Mouse (Mus musculus): ENCODE data around the gene Hint3.
A peak's percentile ranks its signal among the peaks of the same experiment; 100 is the strongest.
"Not testable (repeated sequence)": the region's sequence is repeated elsewhere in the genome, so short reads cannot be mapped to it uniquely, and the experiment has no call there.

The Hint3 gene

GRCm38 (mm10) chr10:30629513-30629912 lies at the start of gene Hint3:
Hint3 (minus strand) TSS chr10:30629632.
- no peak for DNase-seq (ENCODE audit: low spot score in 2 of 2)

GRCm38 (mm10) chr10:30678051-30678450 lies 48.6 kb upstream of the Hint3 start:
- no peak for DNase-seq (ENCODE audit: low spot score in 2 of 2)

GRCm38 (mm10) chr10:30674825-30675224 lies 45.4 kb upstream of the Hint3 start:
- DNase-seq (ENCODE audit: low spot score in 2 of 2) = no peak

- no peak for DNase-seq (ENCODE audit: low spot score in 2 of 2)
These were observed 37.1 kb upstream of the Hint3 start for GRCm38 (mm10) chr10:30666580-30666979.

DNA sequence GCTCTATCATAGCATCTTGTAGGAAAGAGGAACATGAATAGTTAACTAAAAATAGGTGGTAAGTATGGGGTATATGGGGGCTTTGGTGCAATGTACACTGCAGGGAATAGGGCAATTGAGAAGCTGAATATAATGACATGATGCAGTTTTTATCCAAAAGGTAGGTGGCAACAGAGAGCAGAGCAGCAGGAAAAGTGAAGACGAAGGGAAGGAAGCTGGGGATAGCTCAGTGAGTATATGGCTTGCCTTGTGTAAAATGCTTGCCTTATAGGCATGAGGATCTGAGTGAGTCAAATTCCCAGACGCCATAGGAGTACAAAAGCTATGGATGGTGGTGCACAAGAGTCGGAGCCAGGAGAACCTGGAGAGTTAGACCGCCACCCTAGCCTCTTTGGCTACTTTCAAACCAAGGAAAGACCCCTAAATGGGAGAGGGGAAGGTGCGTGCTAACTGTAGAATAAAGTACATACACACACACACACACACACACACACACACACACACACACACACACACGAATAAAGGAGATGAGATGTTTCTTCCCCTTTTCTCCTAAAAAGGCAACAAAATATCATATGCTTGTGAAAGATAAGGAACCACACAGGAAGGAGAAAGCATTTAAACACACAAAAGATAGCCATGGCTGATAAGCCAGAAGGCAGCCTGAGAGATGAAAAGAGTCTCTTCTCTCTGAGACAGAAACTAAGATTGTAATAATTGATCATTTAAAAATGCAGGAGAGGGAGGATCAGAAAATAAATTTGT lies 31.3 kb upstream of the Hint3 start:
- DNase-seq (ENCODE audit: low spot score in 2 of 2) = no peak

- DNase-seq (ENCODE audit: low spot score in 2 of 2) = no peak
These were observed 26.2 kb upstream of the Hint3 start for GRCm38 (mm10) chr10:30655655-30656054.

DNA sequence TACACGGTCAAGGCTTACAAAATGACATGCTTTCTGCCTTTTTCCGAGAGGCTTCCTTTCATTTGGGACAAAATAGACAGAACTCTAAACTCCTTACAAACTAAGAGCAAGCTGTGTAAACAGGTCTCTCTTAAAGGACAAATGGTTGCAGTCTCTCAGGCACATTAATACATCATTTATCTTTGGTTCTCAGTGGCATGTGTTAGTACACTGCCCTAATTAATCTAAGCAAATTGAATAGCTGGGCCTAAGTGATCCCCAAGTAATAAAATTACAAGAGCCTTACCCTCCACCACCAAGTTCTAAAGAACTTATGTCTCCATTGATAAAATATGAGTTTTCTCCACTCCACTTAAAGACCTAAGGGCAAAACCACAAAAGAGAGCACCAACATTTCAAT lies 18.2 kb upstream of the Hint3 start:
- no peak for DNase-seq (ENCODE audit: low spot score in 2 of 2)

DNA sequence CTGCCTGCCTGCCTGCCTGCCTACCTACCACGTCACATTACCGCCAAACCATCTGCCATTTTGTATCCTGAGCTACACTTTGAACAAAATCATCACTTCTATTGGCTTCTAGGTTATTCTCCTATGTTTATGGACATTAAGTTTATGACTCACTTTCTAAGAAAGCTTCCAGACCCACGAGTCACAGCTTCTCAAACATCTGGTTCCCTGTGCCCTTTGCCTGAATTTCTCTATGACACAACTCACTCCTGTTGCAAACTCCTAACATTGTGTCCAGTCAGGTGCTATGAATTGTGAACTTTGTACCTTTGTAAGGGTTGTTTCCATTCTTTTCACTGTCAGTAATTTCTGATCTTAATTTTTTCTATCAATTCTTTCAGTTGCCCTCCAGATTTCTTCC lies 8.8 kb upstream of the Hint3 start:
- DNase-seq (ENCODE audit: low spot score in 2 of 2) = no peak

GRCm38 (mm10) chr10:30636474-30637154 lies 7.2 kb upstream of the Hint3 start:
- not testable (repeated sequence) for DNase-seq (ENCODE audit: low spot score in 2 of 2)

DNA sequence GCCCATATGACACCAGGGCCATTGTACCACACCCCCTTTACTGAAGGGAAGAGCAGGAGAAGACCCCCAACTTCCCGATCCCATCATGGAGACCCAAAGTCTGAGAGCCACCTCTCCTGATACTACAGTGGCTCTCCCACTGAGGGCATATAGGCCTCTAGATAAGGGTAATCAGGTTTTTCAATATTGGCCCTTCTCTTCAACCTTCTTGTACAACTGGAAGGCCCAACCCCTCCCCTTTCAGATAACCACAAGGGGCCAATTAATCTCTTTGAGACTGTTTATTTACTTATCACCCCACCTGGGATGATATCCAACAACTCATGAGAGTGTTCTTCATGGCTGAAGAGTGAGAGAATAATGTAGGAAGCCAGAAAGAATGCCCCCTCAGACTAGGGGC lies 3.3 kb upstream of the Hint3 start:
- DNase-seq (ENCODE audit: low spot score in 2 of 2) = no peak

GRCm38 (mm10) chr10:30629977-30630376 lies 545 bp upstream of the Hint3 start:
- no peak for DNase-seq (ENCODE audit: low spot score in 2 of 2)

- not testable (repeated sequence) for DNase-seq (ENCODE audit: low spot score in 2 of 2)
These were observed 988 bp downstream of the Hint3 start for GRCm38 (mm10) chr10:30628444-30628843.

DNA sequence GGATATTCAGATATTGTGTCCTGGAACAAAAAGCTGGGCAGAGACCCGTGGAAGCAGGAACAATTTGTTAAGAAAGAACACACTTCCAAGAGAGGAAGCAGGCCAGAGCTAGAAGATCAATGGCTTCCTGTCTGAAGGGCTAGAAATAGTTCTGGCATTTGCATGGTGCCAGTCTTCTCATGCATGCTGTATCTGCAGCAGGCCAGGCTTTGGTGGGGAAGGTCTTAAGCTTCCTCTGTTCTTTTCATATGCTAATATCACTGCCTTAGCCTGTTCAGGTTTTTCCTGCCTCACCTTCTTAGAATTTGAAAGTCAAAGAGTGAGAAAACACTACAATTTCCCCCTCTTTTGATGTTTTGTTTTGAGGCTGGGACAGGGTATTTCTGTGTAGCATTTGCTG lies 1.9 kb downstream of the Hint3 start:
- no peak for DNase-seq (ENCODE audit: low spot score in 2 of 2)

- DNase-seq (ENCODE audit: low spot score in 2 of 2) = no peak
These were observed 5.0 kb downstream of the Hint3 start for GRCm38 (mm10) chr10:30624161-30625019.

- no peak for DNase-seq (ENCODE audit: low spot score in 2 of 2)
These were observed 6.5 kb downstream of the Hint3 start for GRCm38 (mm10) chr10:30622928-30623327.

- DNase-seq (ENCODE audit: low spot score in 2 of 2) = no peak
These were observed 10.6 kb downstream of the Hint3 start for GRCm38 (mm10) chr10:30618918-30619210.

DNA sequence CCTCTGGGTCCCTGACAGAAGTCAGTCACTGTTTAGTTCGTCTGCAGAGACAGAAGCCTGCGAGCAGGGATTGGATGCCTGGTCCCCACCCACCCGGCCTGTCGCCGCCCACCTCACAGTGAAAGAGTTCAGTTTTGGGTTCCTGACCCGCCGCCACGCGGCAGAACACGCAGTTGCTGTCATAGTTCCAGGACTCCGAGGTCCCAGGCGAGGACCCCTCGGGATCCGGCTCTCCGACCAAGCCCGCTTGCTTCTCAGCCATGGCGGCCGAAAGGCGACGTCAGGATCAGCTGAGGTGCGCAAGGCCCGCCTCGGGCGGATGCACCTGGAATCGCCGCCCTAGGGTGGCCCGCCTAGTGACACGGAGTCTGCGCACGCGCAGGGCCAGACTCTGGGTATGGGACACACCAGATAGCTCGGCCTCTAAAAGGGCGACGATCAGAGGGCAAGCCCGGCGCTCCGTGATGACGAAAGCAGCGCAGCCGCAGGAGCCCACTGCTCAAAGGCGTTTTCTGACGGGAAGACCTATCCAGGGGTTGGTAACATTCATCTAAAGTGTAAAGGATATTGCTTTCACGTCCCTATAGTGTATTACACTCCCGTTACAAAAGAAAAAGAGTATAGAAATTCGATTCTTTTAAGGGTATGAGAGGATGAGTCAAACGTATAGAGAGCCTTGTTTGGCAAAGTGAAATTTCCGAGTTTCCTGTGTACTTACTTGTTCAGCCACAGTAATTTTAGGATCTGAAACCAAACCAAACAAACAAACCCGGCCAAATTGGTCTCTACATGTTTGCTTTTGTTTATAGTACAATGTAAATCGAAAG lies 11.1 kb downstream of the Hint3 start:
- peak; percentile 94 to 97 for DNase-seq (ENCODE audit: low spot score in 2 of 2)

GRCm38 (mm10) chr10:30613039-30613438 lies 16.4 kb downstream of the Hint3 start:
- DNase-seq (ENCODE audit: low spot score in 2 of 2) = no peak

GRCm38 (mm10) chr10:30609614-30610013 lies 19.8 kb downstream of the Hint3 start:
- DNase-seq (ENCODE audit: low spot score in 2 of 2) = no peak

DNA sequence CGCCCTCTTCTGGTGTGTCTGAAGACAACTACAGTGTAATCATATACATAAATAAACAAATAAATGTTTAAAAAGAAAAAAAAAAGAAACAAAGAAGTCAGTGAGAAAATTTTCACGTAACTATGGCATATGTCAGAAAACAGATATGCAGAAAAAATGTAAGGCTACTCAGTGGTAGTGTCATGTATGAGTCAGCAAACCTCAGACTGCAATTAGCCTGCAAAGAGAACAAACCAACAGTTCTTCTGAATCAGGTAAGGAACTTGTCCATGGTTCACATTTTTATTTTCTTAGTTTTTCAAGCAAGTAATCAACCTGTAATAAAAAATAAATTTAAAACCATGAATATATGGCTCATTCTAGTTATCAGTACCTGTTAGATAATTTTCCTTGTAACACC lies 21.3 kb downstream of the Hint3 start:
- no peak for DNase-seq (ENCODE audit: low spot score in 2 of 2)

GRCm38 (mm10) chr10:30600542-30600966 lies 28.9 kb downstream of the Hint3 start, which contains the start of gene Trmt11:
Trmt11 (minus strand) TSS chr10:30600749.
- DNase-seq (ENCODE audit: low spot score in 2 of 2) = peak; percentile 74 to 87
